Mouse (Mus musculus): ENCODE results near the gene Gja1. TPM values are rescaled to one million over a fixed set of nuclear protein-coding genes. Genes with fewer than 3 reads are reported as not detected.

Gene Gja1
- polyA plus RNA-seq, 1 experiment from 2014 or later, result 82.5 TPM

DNA sequence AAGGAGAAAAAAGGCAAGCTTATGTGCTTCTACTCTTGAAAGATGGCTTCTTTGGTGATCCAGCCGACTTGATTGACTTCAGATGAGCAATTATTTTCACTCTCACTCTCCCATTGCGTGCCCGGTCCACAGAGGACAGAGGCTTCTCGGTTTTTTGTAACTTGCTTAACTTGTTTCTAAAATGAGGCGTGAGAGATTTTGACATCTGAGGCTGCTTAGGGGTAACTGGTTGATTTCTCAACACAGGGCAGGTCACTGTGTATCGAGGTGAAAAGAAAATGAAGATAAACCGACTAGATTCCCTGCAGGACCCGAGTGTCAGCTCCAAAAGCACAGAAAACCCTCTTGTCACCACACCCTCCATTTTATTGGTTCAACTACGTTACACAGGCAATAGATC lies 28.8 kb downstream of the Gja1 start:
- 87% methylated on average over 9 of the region's 9 CpGs for WGBS
- no peak for ATAC-seq
- Histone ChIP-seq H3K27ac (ENCODE audit: low read length) (no peak overlapping the region), H3K9me3 (ENCODE audit: control insufficient read depth, low read length) (no peaks in the 10 kb centered on the region), H3K36me3 (ENCODE audit: control insufficient read depth, insufficient read depth) (no peaks in the 10 kb centered on the region), H3K9ac (replicated peaks; ENCODE audit: low read depth, low read length) (no peak overlapping the region), H3K4me3 (replicated peaks; ENCODE audit: low read length) (no peak overlapping the region), H3K27me3 (replicated peaks; ENCODE audit: control insufficient read depth, insufficient read depth, low read length) (no peaks in the 10 kb centered on the region), H3K4me2 (ENCODE audit: low read length) (no peak overlapping the region), H3K4me1 (replicated peaks; ENCODE audit: control insufficient read depth, insufficient read depth, low read length) (no peaks in the 10 kb centered on the region)

DNA sequence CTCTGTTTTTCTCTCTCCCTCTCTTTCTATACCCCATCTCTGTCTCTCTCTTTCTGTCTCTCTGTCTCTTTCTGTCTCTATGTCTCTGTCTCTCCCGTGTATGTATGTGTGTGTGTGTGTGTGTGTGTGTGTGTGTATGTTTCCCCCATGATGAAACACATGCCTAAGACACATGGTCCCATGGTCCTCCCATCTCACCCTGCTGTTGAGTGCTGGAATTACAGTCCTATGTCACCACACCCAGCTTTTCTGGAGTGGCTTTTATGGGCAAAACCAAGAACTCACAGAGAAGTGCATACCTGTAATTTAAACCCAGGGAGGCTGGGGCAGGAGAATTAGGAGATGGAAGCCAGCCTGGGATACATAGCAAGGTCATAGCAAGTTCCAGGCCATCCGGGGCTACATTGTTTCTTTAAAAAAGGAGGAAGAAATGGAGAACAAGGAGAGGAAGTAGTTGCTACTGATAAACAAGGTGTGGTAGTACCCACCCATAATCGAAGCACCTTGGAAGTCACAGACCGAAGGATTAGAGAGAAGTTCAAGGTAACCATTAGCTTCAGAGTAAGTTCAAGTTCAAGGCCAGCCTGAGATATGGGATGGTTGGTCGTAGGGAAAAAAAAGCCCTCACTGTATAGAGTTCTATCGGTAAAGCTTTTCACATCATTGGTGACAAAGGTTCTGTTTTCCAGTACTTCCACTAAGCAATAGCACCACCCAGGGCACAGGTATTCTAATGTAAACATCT lies 29.4 kb downstream of the Gja1 start:
- WGBS, result 95% methylated on average over 6 of the region's 6 CpGs
- Histone ChIP-seq H3K27me3 (replicated peaks; ENCODE audit: control insufficient read depth, insufficient read depth, low read length) (no peaks in the 10 kb centered on the region), H3K4me2 (ENCODE audit: low read length) (no peak overlapping the region), H3K36me3 (ENCODE audit: control insufficient read depth, insufficient read depth) (no peaks in the 10 kb centered on the region), H3K4me1 (replicated peaks; ENCODE audit: control insufficient read depth, insufficient read depth, low read length) (no peaks in the 10 kb centered on the region), H3K9me3 (ENCODE audit: control insufficient read depth, low read length) (no peaks in the 10 kb centered on the region), H3K4me3 (replicated peaks; ENCODE audit: low read length) (no peak overlapping the region), H3K9ac (replicated peaks; ENCODE audit: low read depth, low read length) (no peak overlapping the region), H3K27ac (ENCODE audit: low read length) (no peak overlapping the region)
- ATAC-seq, result no peak

DNA sequence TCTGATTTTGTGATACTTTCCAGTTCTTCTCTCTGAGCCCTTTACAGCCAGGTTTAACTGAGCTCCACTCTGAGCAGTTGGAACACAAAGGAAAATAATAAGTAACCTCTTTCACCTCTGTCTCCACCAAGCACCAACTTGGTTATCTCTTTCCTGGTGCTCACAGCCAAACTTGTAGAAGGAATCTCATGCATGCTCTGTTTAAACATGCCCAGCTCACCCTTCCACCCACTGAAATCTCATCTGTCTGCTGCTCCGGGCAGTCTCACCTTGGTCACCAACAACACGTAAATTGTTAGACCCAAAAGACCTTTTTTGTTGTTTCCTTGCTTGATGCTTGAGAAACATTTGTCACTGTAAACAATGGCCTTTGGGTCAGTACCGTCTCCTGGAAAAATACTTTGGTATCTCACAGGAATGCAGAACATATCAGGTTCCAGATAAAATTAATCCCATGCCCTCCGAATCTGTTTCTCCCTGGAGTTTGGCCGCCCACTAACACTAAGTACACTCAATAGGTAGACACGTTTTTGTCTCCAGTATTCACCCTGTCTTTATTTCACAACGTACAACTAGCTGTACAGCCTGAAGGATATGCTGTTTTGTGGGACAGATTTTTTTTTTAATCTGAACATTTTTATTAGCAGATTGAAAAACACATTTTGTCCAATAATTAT lies 38.9 kb downstream of the Gja1 start:
- Histone ChIP-seq H3K4me2 (ENCODE audit: low read length) (no peak overlapping the region), H3K36me3 (ENCODE audit: control insufficient read depth, insufficient read depth) (no peaks in the 10 kb centered on the region), H3K27me3 (replicated peaks; ENCODE audit: control insufficient read depth, insufficient read depth, low read length) (no peaks in the 10 kb centered on the region), H3K9ac (replicated peaks; ENCODE audit: low read depth, low read length) (no peak overlapping the region), H3K4me3 (replicated peaks; ENCODE audit: low read length) (no peak overlapping the region), H3K9me3 (ENCODE audit: control insufficient read depth, low read length) (no peaks in the 10 kb centered on the region), H3K27ac (ENCODE audit: low read length) (no peak overlapping the region), H3K4me1 (replicated peaks; ENCODE audit: control insufficient read depth, insufficient read depth, low read length) (no peaks in the 10 kb centered on the region)
- WGBS, result 85% methylated on average over 7 of the region's 7 CpGs
- no peak for ATAC-seq

DNA sequence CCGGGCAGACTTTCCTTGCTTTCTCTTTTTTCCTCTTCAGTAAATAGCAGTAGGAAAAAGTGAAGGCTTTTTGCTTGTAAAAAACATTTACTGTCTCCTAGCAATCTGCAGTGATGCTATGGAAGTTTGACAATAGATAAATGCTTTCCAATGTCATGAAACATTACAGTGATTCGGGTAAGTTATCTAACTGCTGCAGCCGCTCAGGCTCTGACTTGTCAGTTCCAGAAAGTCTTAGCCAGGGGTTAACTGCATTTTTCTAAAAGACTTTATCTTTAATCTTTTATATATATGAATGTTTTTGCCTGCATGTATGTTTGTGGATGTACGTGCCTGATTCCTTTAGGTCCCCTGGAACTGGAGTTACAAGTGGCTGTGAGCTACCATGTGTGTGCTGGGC lies 45.4 kb downstream of the Gja1 start:
- Histone ChIP-seq H3K4me2 (ENCODE audit: low read length) (no peak overlapping the region), H3K9me3 (ENCODE audit: control insufficient read depth, low read length) (no peaks in the 10 kb centered on the region), H3K4me1 (replicated peaks; ENCODE audit: control insufficient read depth, insufficient read depth, low read length) (no peaks in the 10 kb centered on the region), H3K9ac (replicated peaks; ENCODE audit: low read depth, low read length) (no peak overlapping the region), H3K27ac (ENCODE audit: low read length) (no peak overlapping the region), H3K4me3 (replicated peaks; ENCODE audit: low read length) (no peak overlapping the region), H3K27me3 (replicated peaks; ENCODE audit: control insufficient read depth, insufficient read depth, low read length) (no peaks in the 10 kb centered on the region), H3K36me3 (ENCODE audit: control insufficient read depth, insufficient read depth) (no peaks in the 10 kb centered on the region)
- 90% methylated on average over 4 of the region's 4 CpGs for WGBS
- no peak for ATAC-seq

DNA sequence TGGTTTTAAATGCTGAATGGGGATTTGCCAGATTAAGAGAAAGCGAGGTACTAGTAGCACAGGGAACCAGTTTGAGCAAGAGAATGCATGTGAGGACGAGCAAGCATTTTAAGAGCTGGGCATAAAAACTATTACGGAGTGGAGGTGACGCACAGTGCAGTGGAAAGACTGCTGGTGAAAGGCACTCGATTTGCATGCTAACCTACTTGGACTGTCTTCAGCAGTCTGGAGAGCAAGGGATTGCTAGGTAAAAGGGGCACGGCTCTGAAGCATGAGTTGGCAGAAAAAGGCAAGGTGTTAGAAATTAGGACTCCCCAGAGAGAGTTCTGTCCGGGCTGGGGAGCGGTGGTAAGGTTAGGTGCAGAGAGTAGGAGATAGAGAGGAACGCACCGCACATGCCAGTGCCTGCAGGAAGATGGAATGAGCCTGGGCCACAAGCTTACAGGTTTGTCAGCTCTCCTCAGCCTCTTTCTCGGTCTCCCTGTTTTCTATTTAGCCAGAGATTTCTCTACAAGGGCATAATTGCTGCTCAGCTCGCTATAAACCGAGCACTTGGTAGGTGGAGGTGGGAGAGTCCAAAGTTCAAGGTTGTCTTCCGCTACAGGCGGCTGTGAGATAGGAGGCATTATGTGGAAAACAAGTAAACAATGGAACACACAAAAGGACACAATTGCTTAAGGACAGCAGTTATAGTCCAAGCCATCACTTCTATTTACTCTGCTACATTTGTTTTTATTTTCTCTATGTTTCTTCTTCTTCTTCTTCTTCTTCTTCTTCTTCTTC lies 48.1 kb downstream of the Gja1 start:
- Histone ChIP-seq H3K9me3 (ENCODE audit: control insufficient read depth, low read length) (no peaks in the 10 kb centered on the region), H3K4me2 (ENCODE audit: low read length) (no peak overlapping the region), H3K36me3 (ENCODE audit: control insufficient read depth, insufficient read depth) (no peaks in the 10 kb centered on the region), H3K4me1 (replicated peaks; ENCODE audit: control insufficient read depth, insufficient read depth, low read length) (no peaks in the 10 kb centered on the region), H3K9ac (replicated peaks; ENCODE audit: low read depth, low read length) (no peak overlapping the region), H3K27me3 (replicated peaks; ENCODE audit: control insufficient read depth, insufficient read depth, low read length) (no peaks in the 10 kb centered on the region), H3K4me3 (replicated peaks; ENCODE audit: low read length) (no peak overlapping the region), H3K27ac (ENCODE audit: low read length) (no peak overlapping the region)
- ATAC-seq, result no peak
- WGBS, result 81% methylated on average over 15 of the region's 15 CpGs

DNA sequence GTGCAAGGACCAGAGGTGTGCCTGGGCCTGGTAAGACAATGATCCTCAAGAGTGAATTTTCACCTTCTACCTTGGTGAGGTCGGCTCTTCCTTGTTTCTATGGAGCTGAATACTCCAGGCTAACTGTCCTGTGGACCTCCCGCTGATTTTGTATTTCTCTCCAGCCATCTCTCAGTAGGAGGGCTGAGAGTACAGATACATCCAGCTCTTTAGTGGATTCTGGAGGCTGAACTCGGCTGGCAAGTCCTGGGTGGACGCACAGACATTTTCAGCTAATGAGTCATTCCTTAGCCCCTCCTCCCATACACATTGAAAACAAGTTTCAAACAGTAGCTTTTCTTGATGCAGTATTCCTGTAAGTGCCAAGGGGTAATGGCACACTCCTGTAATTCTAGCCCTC lies 49.2 kb downstream of the Gja1 start:
- Histone ChIP-seq H3K4me3 (replicated peaks; ENCODE audit: low read length) (no peak overlapping the region), H3K27ac (ENCODE audit: low read length) (no peak overlapping the region), H3K9me3 (ENCODE audit: control insufficient read depth, low read length) (no peaks in the 10 kb centered on the region), H3K36me3 (ENCODE audit: control insufficient read depth, insufficient read depth) (no peaks in the 10 kb centered on the region), H3K27me3 (replicated peaks; ENCODE audit: control insufficient read depth, insufficient read depth, low read length) (no peaks in the 10 kb centered on the region), H3K4me1 (replicated peaks; ENCODE audit: control insufficient read depth, insufficient read depth, low read length) (0 out of 2 replicates have a peak, but pooled peaks cover under 1% of the 10 kb centered on the region), H3K4me2 (ENCODE audit: low read length) (no peak overlapping the region), H3K9ac (replicated peaks; ENCODE audit: low read depth, low read length) (no peak overlapping the region)
- WGBS, result 44% methylated on average over 4 of the region's 4 CpGs
- ATAC-seq, result no peak

DNA sequence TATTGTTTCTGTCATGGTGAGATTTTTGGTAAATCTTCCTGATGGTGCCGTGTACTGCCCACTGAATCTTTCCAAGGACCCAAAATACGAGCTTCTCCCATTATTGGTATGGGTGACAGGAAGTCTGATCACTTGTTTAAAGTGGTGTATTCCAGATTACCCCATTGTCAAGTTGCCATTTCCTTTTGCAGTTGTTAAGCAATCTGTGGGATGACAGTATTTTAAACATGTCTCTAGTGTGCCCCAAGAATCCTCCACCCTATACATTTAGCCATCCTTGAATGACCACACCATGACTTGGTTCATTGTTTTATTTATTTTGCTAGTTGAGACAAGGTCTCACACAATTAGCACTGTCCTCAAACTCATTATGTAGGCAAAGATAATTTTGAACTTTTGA lies 50.3 kb downstream of the Gja1 start:
- H3K4me1 ChIP-seq (replicated peaks; ENCODE audit: control insufficient read depth, insufficient read depth, low read length), result peaks cover 8% of the 10 kb centered on the region
- H3K9me3 ChIP-seq (ENCODE audit: control insufficient read depth, low read length), result no peaks in the 10 kb centered on the region
- no peak for ATAC-seq
- no peak overlapping the region for H3K4me3 ChIP-seq (replicated peaks; ENCODE audit: low read length)
- H3K27ac ChIP-seq (ENCODE audit: low read length), result no peak overlapping the region
- WGBS, result 94% methylated on average over 2 of the region's 2 CpGs
- H3K27me3 ChIP-seq (replicated peaks; ENCODE audit: control insufficient read depth, insufficient read depth, low read length), result no peaks in the 10 kb centered on the region
- no peaks in the 10 kb centered on the region for H3K36me3 ChIP-seq (ENCODE audit: control insufficient read depth, insufficient read depth)
- no peak overlapping the region for H3K4me2 ChIP-seq (ENCODE audit: low read length)
- H3K9ac ChIP-seq (replicated peaks; ENCODE audit: low read depth, low read length), result no peak overlapping the region

DNA sequence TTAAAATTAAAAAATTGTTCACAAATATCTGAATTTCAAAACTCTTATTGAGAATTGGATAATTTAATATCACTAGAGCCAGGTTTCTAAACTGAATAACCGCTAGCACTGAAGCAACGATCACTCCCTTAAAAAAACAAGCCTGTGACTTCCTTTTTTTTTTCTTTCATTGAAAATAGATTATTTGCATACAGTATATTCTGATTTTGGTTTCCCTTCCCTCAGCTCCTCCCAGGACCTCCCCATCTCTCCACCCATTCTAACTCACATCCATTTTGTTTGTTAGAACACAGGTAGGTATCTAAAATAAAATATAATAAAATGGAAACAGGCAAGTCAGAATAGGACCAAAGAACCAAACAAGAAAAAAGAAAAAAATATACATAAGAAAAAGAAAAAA lies 50.7 kb downstream of the Gja1 start:
- H3K4me2 ChIP-seq (ENCODE audit: low read length), result no peak overlapping the region
- peaks cover 8% of the 10 kb centered on the region for H3K4me1 ChIP-seq (replicated peaks; ENCODE audit: control insufficient read depth, insufficient read depth, low read length)
- H3K27ac ChIP-seq (ENCODE audit: low read length), result no peak overlapping the region
- H3K27me3 ChIP-seq (replicated peaks; ENCODE audit: control insufficient read depth, insufficient read depth, low read length), result no peaks in the 10 kb centered on the region
- 90% methylated on average over 2 of the region's 2 CpGs for WGBS
- ATAC-seq, result no peak
- H3K9ac ChIP-seq (replicated peaks; ENCODE audit: low read depth, low read length), result no peak overlapping the region
- no peaks in the 10 kb centered on the region for H3K9me3 ChIP-seq (ENCODE audit: control insufficient read depth, low read length)
- H3K36me3 ChIP-seq (ENCODE audit: control insufficient read depth, insufficient read depth), result no peaks in the 10 kb centered on the region
- H3K4me3 ChIP-seq (replicated peaks; ENCODE audit: low read length), result no peak overlapping the region

DNA sequence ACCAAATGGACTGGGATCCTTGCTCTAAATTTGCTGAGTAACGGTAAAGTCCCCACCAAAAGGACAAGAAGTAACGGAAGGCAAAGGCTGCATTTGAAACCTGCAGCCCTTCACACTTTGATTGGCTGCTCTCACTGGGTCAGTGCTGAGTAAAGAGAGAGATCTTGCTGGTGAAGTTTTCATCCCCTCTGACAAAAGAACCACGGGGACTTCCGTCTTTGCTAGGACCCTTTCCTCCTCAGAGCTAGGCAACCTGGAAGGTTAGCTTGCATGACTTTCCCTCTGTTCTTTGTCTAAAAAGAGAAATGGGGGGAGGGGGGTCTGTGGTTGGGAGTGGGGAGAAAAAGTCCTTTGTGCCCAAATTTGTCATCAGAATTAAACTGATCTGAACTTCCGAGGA lies 51.9 kb downstream of the Gja1 start:
- Histone ChIP-seq H3K9me3 (ENCODE audit: control insufficient read depth, low read length) (no peaks in the 10 kb centered on the region), H3K4me2 (ENCODE audit: low read length) (no peak overlapping the region), H3K4me3 (replicated peaks; ENCODE audit: low read length) (no peak overlapping the region), H3K9ac (replicated peaks; ENCODE audit: low read depth, low read length) (no peak overlapping the region), H3K36me3 (ENCODE audit: control insufficient read depth, insufficient read depth) (no peaks in the 10 kb centered on the region), H3K4me1 (replicated peaks; ENCODE audit: control insufficient read depth, insufficient read depth, low read length) (peaks cover 8% of the 10 kb centered on the region), H3K27ac (ENCODE audit: low read length) (no peak overlapping the region), H3K27me3 (replicated peaks; ENCODE audit: control insufficient read depth, insufficient read depth, low read length) (no peaks in the 10 kb centered on the region)
- 75% methylated on average over 5 of the region's 5 CpGs for WGBS
- ATAC-seq, result no peak

Data from forebrain, embryonic 16.5 days (tissue).